Mouse (Mus musculus): Measurements from ENCODE around the gene Actb.

- no peak for TF ChIP-seq CTCF (IDR thresholded peaks at IDR 0.05)
- peak; percentile 7; the same call in 1 of the 2 replicates for TF ChIP-seq EP300 (IDR thresholded peaks at IDR 0.05)
Observed at GRCm38 (mm10) chr5:142907048-142907802, 671 bp upstream of the Actb start.

Measured in lung, postnatal 0 days (tissue).